Mouse (Mus musculus): ENCODE measurements around the gene Pdpk1. TPM values are rescaled to one million over a fixed set of nuclear protein-coding genes. Genes with fewer than 3 reads are reported as not detected.

Gene Pdpk1
- total and polyA plus RNA-seq, 2 experiments from 2014 or later = 35.4 to 43.2 TPM

DNA sequence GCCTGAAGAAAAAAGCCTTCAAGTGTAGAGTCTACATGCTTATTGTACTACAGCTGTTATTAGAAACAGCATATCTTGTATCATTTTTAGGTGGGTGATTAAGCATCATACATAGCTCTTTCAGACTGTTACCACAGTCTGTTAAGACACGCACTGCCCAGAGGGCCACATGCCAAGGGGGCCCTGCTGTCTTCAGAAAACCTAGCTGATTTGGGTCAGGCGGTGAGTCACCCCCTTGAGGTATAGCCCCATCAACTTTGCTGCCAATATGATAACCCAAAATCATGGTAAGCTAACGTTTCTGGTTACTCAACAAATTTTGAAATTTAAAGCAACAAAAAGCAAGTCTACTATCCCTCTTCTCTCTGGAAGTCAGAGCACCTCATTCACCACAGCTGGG, 31.3 kb downstream of the Pdpk1 start:
- no peak for ATAC-seq (ENCODE audit: insufficient read depth, low read depth)
- no peak overlapping the region for H3K9ac ChIP-seq (replicated peaks; ENCODE audit: low read depth, low read length)
- no peak for DNase-seq (ENCODE audit: low spot score)

DNA sequence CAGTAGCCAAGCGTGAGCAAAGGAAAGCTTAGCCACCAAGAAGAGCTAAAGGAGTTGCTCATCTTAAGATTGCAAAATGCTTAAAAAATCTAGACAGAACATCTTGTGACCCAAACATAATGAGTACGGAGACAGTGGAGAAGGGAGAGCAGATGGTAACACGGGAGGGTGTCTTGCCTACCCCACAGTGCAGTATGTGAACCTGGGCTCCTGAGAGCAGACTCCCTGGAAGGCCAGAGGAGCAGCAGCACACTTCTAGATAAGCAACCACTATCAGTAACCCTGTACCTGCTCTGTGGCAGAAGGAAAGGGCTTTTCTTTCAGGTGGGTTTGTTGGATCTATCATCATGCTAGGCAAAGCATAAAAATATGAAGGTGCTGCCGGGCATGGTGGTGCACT, 37.7 kb downstream of the Pdpk1 start:
- TF ChIP-seq EP300 (IDR thresholded peaks at IDR 0.05; ENCODE audit: low read depth) (no peak), CTCF (IDR thresholded peaks at IDR 0.05; ENCODE audit: low read depth) (no peak)
- ATAC-seq (ENCODE audit: insufficient read depth, low read depth) = no peak
- H3K36me3 ChIP-seq (replicated peaks; ENCODE audit: control insufficient read depth, insufficient read depth, low read length) = peaks cover 16% of the 10 kb centered on the region
- no peak overlapping the region for H3K4me3 ChIP-seq (ENCODE audit: low read depth, low read length)
- DNase-seq (ENCODE audit: low spot score) = no peak
- no peak overlapping the region for H3K4me2 ChIP-seq (ENCODE audit: low read depth, low read length)
- 85% methylated on average over 4 of the region's 4 CpGs for WGBS
- no peaks in the 10 kb centered on the region for H3K27me3 ChIP-seq (ENCODE audit: control insufficient read depth, insufficient read depth, low read length)
- no peaks in the 10 kb centered on the region for H3K9me3 ChIP-seq (replicated peaks; ENCODE audit: control insufficient read depth, low read length)
- no peaks in the 10 kb centered on the region for H3K4me1 ChIP-seq (ENCODE audit: control insufficient read depth, insufficient read depth)
- no peak overlapping the region for H3K27ac ChIP-seq (ENCODE audit: low read depth)
- H3K9ac ChIP-seq (replicated peaks; ENCODE audit: low read depth, low read length) = no peak overlapping the region

More for the DNA sequence above, 31.3 kb downstream of the Pdpk1 start:
- 71% methylated on average over 3 of the region's 3 CpGs for WGBS
- Histone ChIP-seq H3K36me3 (replicated peaks; ENCODE audit: control insufficient read depth, insufficient read depth, low read length) (no peaks in the 10 kb centered on the region), H3K27me3 (ENCODE audit: control insufficient read depth, insufficient read depth, low read length) (no peaks in the 10 kb centered on the region), H3K4me1 (ENCODE audit: control insufficient read depth, insufficient read depth) (peaks cover 5% of the 10 kb centered on the region; the same call in 1 of the 2 replicates), H3K4me3 (ENCODE audit: low read depth, low read length) (no peak overlapping the region), H3K27ac (ENCODE audit: low read depth) (no peak overlapping the region), H3K9me3 (replicated peaks; ENCODE audit: control insufficient read depth, low read length) (no peaks in the 10 kb centered on the region), H3K4me2 (ENCODE audit: low read depth, low read length) (no peak overlapping the region)
- no peak for TF ChIP-seq EP300 (IDR thresholded peaks at IDR 0.05; ENCODE audit: low read depth)
- no peak for TF ChIP-seq CTCF (IDR thresholded peaks at IDR 0.05; ENCODE audit: low read depth)

DNA sequence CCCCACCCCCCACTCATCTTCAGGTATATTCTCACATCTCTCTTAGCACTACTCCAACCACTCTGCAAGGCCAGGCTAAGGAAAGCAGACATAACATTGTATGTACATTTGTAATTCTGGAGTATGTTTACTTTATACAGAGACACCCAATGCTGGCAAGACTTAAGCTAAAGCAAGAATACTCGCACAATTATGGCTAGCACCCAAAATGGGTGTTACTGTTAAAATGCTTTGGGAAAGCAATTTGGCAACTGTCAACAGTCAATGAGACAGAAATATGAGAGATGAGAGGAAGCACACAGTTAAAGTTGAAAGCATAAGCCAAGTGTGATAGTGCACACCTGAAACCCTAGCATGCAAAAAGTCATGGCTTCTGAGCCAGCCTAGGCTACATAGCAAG, 39.5 kb downstream of the Pdpk1 start:
- Histone ChIP-seq H3K9ac (replicated peaks; ENCODE audit: low read depth, low read length) (no peak overlapping the region), H3K4me1 (ENCODE audit: control insufficient read depth, insufficient read depth) (no peaks in the 10 kb centered on the region), H3K9me3 (replicated peaks; ENCODE audit: control insufficient read depth, low read length) (no peaks in the 10 kb centered on the region), H3K36me3 (replicated peaks; ENCODE audit: control insufficient read depth, insufficient read depth, low read length) (peaks cover 22% of the 10 kb centered on the region), H3K4me3 (ENCODE audit: low read depth, low read length) (no peak overlapping the region), H3K4me2 (ENCODE audit: low read depth, low read length) (no peak overlapping the region), H3K27me3 (ENCODE audit: control insufficient read depth, insufficient read depth, low read length) (no peaks in the 10 kb centered on the region), H3K27ac (ENCODE audit: low read depth) (no peak overlapping the region)
- ATAC-seq (ENCODE audit: insufficient read depth, low read depth) (no peak), DNase-seq (ENCODE audit: low spot score) (no peak)
- 69% methylated on average over 1 of the region's 1 CpGs for WGBS
- TF ChIP-seq EP300 (IDR thresholded peaks at IDR 0.05; ENCODE audit: low read depth) = no peak

DNA sequence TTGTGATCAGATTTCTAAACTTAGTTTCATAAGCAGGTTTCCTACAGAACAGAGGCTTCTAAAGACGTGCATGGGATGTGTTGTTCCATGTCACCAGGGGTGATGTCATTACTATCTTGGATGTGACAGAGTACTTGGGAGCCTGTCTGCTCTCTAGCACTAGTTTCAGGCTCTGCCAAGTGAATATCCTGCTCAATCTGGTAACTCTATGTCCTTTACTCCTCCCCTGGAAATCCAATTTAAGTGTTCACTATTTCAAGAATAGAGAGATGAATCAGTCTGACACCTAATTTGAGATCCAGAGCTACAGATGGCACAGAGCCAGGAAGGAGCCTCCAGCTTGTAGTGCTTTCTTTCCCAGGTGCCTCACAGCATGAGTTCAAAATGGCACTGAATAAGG, 41.8 kb downstream of the Pdpk1 start:
- DNase-seq (ENCODE audit: low spot score) (peak; percentile 64), ATAC-seq (ENCODE audit: insufficient read depth, low read depth) (peak; percentile 94)
- 19% methylated on average over 1 of the region's 1 CpGs for WGBS
- H3K4me3 ChIP-seq (ENCODE audit: low read depth, low read length) = no peak overlapping the region
- TF ChIP-seq EP300 (IDR thresholded peaks at IDR 0.05; ENCODE audit: low read depth) (no peak), CTCF (IDR thresholded peaks at IDR 0.05; ENCODE audit: low read depth) (no peak)
- H3K9ac ChIP-seq (replicated peaks; ENCODE audit: low read depth, low read length) = no peak overlapping the region
- H3K9me3 ChIP-seq (replicated peaks; ENCODE audit: control insufficient read depth, low read length) = no peaks in the 10 kb centered on the region
- no peaks in the 10 kb centered on the region for H3K4me1 ChIP-seq (ENCODE audit: control insufficient read depth, insufficient read depth)
- peaks cover 38% of the 10 kb centered on the region for H3K36me3 ChIP-seq (replicated peaks; ENCODE audit: control insufficient read depth, insufficient read depth, low read length)
- no peak overlapping the region for H3K4me2 ChIP-seq (ENCODE audit: low read depth, low read length)
- peak overlapping the region; percentile 80 for H3K27ac ChIP-seq (ENCODE audit: low read depth)
- no peaks in the 10 kb centered on the region for H3K27me3 ChIP-seq (ENCODE audit: control insufficient read depth, insufficient read depth, low read length)

DNA sequence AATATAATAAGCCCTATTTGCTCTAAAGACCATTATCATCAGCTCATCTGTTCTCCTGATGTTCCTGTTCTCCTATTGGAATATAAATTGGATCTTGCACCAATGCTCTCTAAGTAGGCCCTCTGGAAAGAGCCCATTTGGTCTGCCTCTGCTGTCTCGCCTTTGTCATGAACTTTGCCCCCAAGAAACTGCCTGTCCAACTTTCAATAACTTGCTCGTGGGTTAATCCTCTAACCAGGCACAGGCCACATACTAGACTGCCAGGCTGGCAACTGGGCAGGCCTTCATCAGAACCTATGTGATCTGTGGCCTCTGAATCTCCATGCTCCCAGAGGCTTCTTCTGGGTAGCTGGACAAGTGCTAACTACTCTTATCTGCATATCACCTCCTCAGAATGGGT, 45.6 kb downstream of the Pdpk1 start:
- no peak overlapping the region for H3K27ac ChIP-seq (ENCODE audit: low read depth)
- no peak overlapping the region for H3K4me3 ChIP-seq (ENCODE audit: low read depth, low read length)
- WGBS = 85% methylated on average over 2 of the region's 2 CpGs
- H3K9me3 ChIP-seq (replicated peaks; ENCODE audit: control insufficient read depth, low read length) = no peaks in the 10 kb centered on the region
- DNase-seq (ENCODE audit: low spot score) = no peak
- TF ChIP-seq EP300 (IDR thresholded peaks at IDR 0.05; ENCODE audit: low read depth) (no peak), CTCF (IDR thresholded peaks at IDR 0.05; ENCODE audit: low read depth) (no peak)
- H3K27me3 ChIP-seq (ENCODE audit: control insufficient read depth, insufficient read depth, low read length) = no peaks in the 10 kb centered on the region
- no peaks in the 10 kb centered on the region for H3K4me1 ChIP-seq (ENCODE audit: control insufficient read depth, insufficient read depth)
- no peak overlapping the region for H3K4me2 ChIP-seq (ENCODE audit: low read depth, low read length)
- H3K9ac ChIP-seq (replicated peaks; ENCODE audit: low read depth, low read length) = no peak overlapping the region
- peaks cover 59% of the 10 kb centered on the region for H3K36me3 ChIP-seq (replicated peaks; ENCODE audit: control insufficient read depth, insufficient read depth, low read length)
- no peak for ATAC-seq (ENCODE audit: insufficient read depth, low read depth)

DNA sequence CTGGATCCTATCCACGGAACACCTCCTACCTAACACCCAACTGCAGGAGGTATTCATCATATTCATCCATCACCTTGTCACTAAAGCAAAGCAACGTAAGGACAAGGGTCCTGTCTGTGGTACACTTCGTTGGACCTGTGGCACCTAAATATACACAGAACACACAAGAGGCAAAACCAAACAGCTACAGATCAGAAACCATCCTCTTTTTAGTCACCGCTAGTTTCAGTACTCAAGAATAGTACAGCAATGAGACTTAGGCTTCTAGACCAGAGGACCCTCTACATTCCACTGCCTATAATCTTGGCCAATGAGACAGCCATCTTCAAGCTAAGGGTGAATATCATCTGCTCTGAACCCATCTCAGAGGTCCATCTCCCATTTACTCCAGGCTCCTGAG, 52.4 kb downstream of the Pdpk1 start:
- TF ChIP-seq CTCF (IDR thresholded peaks at IDR 0.05; ENCODE audit: low read depth) (no peak), EP300 (IDR thresholded peaks at IDR 0.05; ENCODE audit: low read depth) (no peak)

More for the DNA sequence above, 52.4 kb downstream of the Pdpk1 start:
- H3K27me3 ChIP-seq (ENCODE audit: control insufficient read depth, insufficient read depth, low read length) = no peaks in the 10 kb centered on the region
- H3K4me3 ChIP-seq (ENCODE audit: low read depth, low read length) = no peak overlapping the region
- no peaks in the 10 kb centered on the region for H3K4me1 ChIP-seq (ENCODE audit: control insufficient read depth, insufficient read depth)
- H3K27ac ChIP-seq (ENCODE audit: low read depth) = no peak overlapping the region
- WGBS = 87% methylated on average over 4 of the region's 4 CpGs
- DNase-seq (ENCODE audit: low spot score) (no peak), ATAC-seq (ENCODE audit: insufficient read depth, low read depth) (no peak)
- no peaks in the 10 kb centered on the region for H3K9me3 ChIP-seq (replicated peaks; ENCODE audit: control insufficient read depth, low read length)
- peaks cover 65% of the 10 kb centered on the region for H3K36me3 ChIP-seq (replicated peaks; ENCODE audit: control insufficient read depth, insufficient read depth, low read length)
- no peak overlapping the region for H3K4me2 ChIP-seq (ENCODE audit: low read depth, low read length)
- H3K9ac ChIP-seq (replicated peaks; ENCODE audit: low read depth, low read length) = no peak overlapping the region
